Comparison of ENCODE assay signal across 18 mouse cellular contexts in genomic region chr5:76659958-76660635, GRCm38 (mm10). TPM values are rescaled to one million over a fixed set of nuclear protein-coding genes. Genes with fewer than 3 reads are reported as not detected.
DNase-seq lines count a peak whose midpoint lies in the region; ATAC-seq and TF ChIP-seq lines count a peak whose summit lies in the region.
"Had no signal": no experiment of that assay in that cellular context is flagged by ENCODE, and none has a peak within 500 bp of the region (broad histone marks: within the 10 kb centered on the region; RNA-seq: fewer than 3 reads in every experiment).

No protein-coding gene starts in this region.

- H3K4me2 ChIP-seq in forebrain, embryonic 13.5 days, result peak overlapping the region; percentile 78
- no peak overlapping the region for H3K4me2 ChIP-seq in forebrain, embryonic 11.5 days (ENCODE audit: low read depth, low read length, severe bottlenecking)
- H3K4me2 ChIP-seq in CH12.LX (ENCODE audit: insufficient read depth, low read depth, poor library complexity, severe bottlenecking), result no peak overlapping the region
- peak overlapping the region; percentile 91 for H3K4me2 ChIP-seq in hindbrain, embryonic 15.5 days
- H3K4me2 ChIP-seq in midbrain, embryonic 15.5 days, result peak overlapping the region; percentile 67; the same call in 1 of the 2 replicates
- H3K4me2 ChIP-seq in kidney, embryonic 15.5 days, result no peak overlapping the region
- H3K4me2 ChIP-seq: heart, embryonic 11.5 days had no signal

- no peak for TF ChIP-seq POLR2A in CH12.LX (IDR thresholded peaks at IDR 0.05; ENCODE audit: low read depth, low read length)

- no peak for TF ChIP-seq CTCF in CH12.LX (conservative IDR thresholded peaks at IDR 0.05 in 1 of 2, IDR thresholded peaks at IDR 0.05 in 1 of 2; ENCODE audit: low read depth in 2 of 2, low read length in 2 of 2)

- no peaks in the 10 kb centered on the region for H3K27me3 ChIP-seq in forebrain, embryonic 13.5 days
- no peaks in the 10 kb centered on the region for H3K27me3 ChIP-seq in forebrain, embryonic 11.5 days (ENCODE audit: control insufficient read depth, insufficient read depth, low read length)
- no peaks in the 10 kb centered on the region for H3K27me3 ChIP-seq in CH12.LX (replicated peaks)
- no peaks in the 10 kb centered on the region for H3K27me3 ChIP-seq in hindbrain, embryonic 15.5 days
- no peaks in the 10 kb centered on the region for H3K27me3 ChIP-seq in midbrain, embryonic 15.5 days (replicated peaks)
- 0 out of 2 replicates have a peak, but pooled peaks cover 12% of the 10 kb centered on the region for H3K27me3 ChIP-seq in kidney, embryonic 15.5 days

- peaks cover 46% of the 10 kb centered on the region for H3K4me1 ChIP-seq in forebrain, embryonic 13.5 days
- no peaks in the 10 kb centered on the region; the same call in 1 of the 2 replicates for H3K4me1 ChIP-seq in forebrain, embryonic 11.5 days (replicated peaks; ENCODE audit: control insufficient read depth, insufficient read depth, low read length)
- no peaks in the 10 kb centered on the region for H3K4me1 ChIP-seq in CH12.LX (ENCODE audit: control insufficient read depth in 1 of 2, insufficient read depth in 2 of 2)
- peaks cover 42% of the 10 kb centered on the region for H3K4me1 ChIP-seq in hindbrain, embryonic 15.5 days (replicated peaks)
- H3K4me1 ChIP-seq in midbrain, embryonic 15.5 days, result peaks cover 37% of the 10 kb centered on the region
- H3K4me1 ChIP-seq in kidney, embryonic 15.5 days, result peaks cover 24% of the 10 kb centered on the region

- H3K36me3 ChIP-seq in forebrain, embryonic 13.5 days (ENCODE audit: poor library complexity, severe bottlenecking), result no peaks in the 10 kb centered on the region
- H3K36me3 ChIP-seq in forebrain, embryonic 11.5 days (ENCODE audit: control insufficient read depth, insufficient read depth, low read length), result no peaks in the 10 kb centered on the region
- H3K36me3 ChIP-seq in CH12.LX (replicated peaks in 1 of 2; ENCODE audit: control insufficient read depth in 1 of 2, insufficient read depth in 1 of 2, low read length in 1 of 2), result no peaks in the 10 kb centered on the region
- no peaks in the 10 kb centered on the region for H3K36me3 ChIP-seq in hindbrain, embryonic 15.5 days
- H3K36me3 ChIP-seq in midbrain, embryonic 15.5 days (replicated peaks), result no peaks in the 10 kb centered on the region
- H3K36me3 ChIP-seq in kidney, embryonic 15.5 days, result no peaks in the 10 kb centered on the region

- H3K9ac ChIP-seq in forebrain, embryonic 13.5 days, result no peak overlapping the region
- H3K9ac ChIP-seq in forebrain, embryonic 11.5 days (ENCODE audit: low read length), result no peak overlapping the region
- H3K9ac ChIP-seq in CH12.LX (ENCODE audit: insufficient read depth, low read depth), result no peak overlapping the region
- H3K9ac ChIP-seq in hindbrain, embryonic 15.5 days, result no peak overlapping the region
- H3K9ac ChIP-seq in midbrain, embryonic 15.5 days, result no peak overlapping the region
- no peak overlapping the region for H3K9ac ChIP-seq in kidney, embryonic 15.5 days

- 81% methylated on average over 8 of the region's 8 CpGs for WGBS in forebrain, embryonic 13.5 days
- 87% methylated on average over 8 of the region's 8 CpGs for WGBS in forebrain, embryonic 11.5 days
- 68% methylated on average over 8 of the region's 8 CpGs for WGBS in hindbrain, embryonic 15.5 days
- 81% methylated on average over 8 of the region's 8 CpGs for WGBS in midbrain, embryonic 15.5 days
- 72% methylated on average over 8 of the region's 8 CpGs for WGBS in kidney, embryonic 15.5 days

- in situ Hi-C loops in CH12.LX (cut with MboI; ENCODE audit: low pct_ligation_motif_present, low pct_unique_long_range_greater_than_20kb, low sequenced_read_pairs), result no loop called here

- H3K27ac ChIP-seq in forebrain, embryonic 13.5 days, result 0 out of 2 replicates have a peak overlapping the region, but pooled peaks have one; percentile 44
- no peak overlapping the region for H3K27ac ChIP-seq in forebrain, embryonic 11.5 days (ENCODE audit: low read depth, low read length)
- H3K27ac ChIP-seq in CH12.LX (ENCODE audit: insufficient read depth, low read depth), result no peak overlapping the region
- H3K27ac ChIP-seq in hindbrain, embryonic 15.5 days (replicated peaks), result no peak overlapping the region
- no peak overlapping the region for H3K27ac ChIP-seq in midbrain, embryonic 15.5 days
- no peak overlapping the region for H3K27ac ChIP-seq in kidney, embryonic 15.5 days

- H3K9me3 ChIP-seq in forebrain, embryonic 13.5 days (replicated peaks), result no peaks in the 10 kb centered on the region
- H3K9me3 ChIP-seq in forebrain, embryonic 11.5 days (ENCODE audit: control insufficient read depth, low read length), result no peaks in the 10 kb centered on the region
- H3K9me3 ChIP-seq in CH12.LX (replicated peaks; ENCODE audit: low read length), result no peaks in the 10 kb centered on the region
- H3K9me3 ChIP-seq in hindbrain, embryonic 15.5 days, result no peaks in the 10 kb centered on the region
- no peaks in the 10 kb centered on the region for H3K9me3 ChIP-seq in midbrain, embryonic 15.5 days
- H3K9me3 ChIP-seq in kidney, embryonic 15.5 days (replicated peaks), result no peaks in the 10 kb centered on the region

- dilution Hi-C loops in CH12.LX (cut with MboI; ENCODE audit: extremely low pct_ligation_motif_present, extremely low pct_unique_long_range_greater_than_20kb, low sequenced_read_pairs), result no loop called here

- no peak for ATAC-seq in forebrain, embryonic 13.5 days
- ATAC-seq in forebrain, embryonic 11.5 days (replicated peaks; ENCODE audit: low FRiP score), result no peak
- ATAC-seq in hindbrain, embryonic 15.5 days (ENCODE audit: low FRiP score, low read depth), result no peak
- ATAC-seq in midbrain, embryonic 15.5 days (replicated peaks), result no peak
- ATAC-seq in kidney, embryonic 15.5 days (replicated peaks; ENCODE audit: low FRiP score), result no peak

- no peak for TF ChIP-seq RAD21 in CH12.LX (IDR thresholded peaks at IDR 0.05; ENCODE audit: low read depth, low read length)

- TF ChIP-seq EP300 in CH12.LX (IDR thresholded peaks at IDR 0.05; ENCODE audit: low read length), result no peak

- no peak for DNase-seq in forebrain, embryonic 11.5 days (ENCODE audit: low spot score)
- DNase-seq in CH12.LX (ENCODE audit: extremely low read depth), result no peak
- DNase-seq in adrenal gland, postnatal 25 days, result no peak
- DNase-seq in frontal cortex, postnatal 14 days (ENCODE audit: low spot score in 2 of 2), result no peak
- DNase-seq: adrenal gland, adult 2 months; cerebellum, adult 8-10 months; heart, postnatal 36 days; kidney, adult 11 months; kidney, postnatal 36 days; lung, postnatal 36 days; retina, postnatal 1 day; thymus, postnatal 25 days had no signal

- no peaks in the 10 kb centered on the region for H3K79me2 ChIP-seq in CH12.LX (replicated peaks; ENCODE audit: control insufficient read depth, extremely low read depth, insufficient read depth, poor library complexity, severe bottlenecking)

- no peak overlapping the region for H3K4me3 ChIP-seq in forebrain, embryonic 13.5 days
- H3K4me3 ChIP-seq in forebrain, embryonic 11.5 days (ENCODE audit: low read depth, low read length), result no peak overlapping the region
- no peak overlapping the region for H3K4me3 ChIP-seq in CH12.LX (replicated peaks in 1 of 3; ENCODE audit: low read depth in 2 of 3, low read length in 2 of 3, poor library complexity in 1 of 3)
- H3K4me3 ChIP-seq in hindbrain, embryonic 15.5 days, result peak overlapping the region; percentile 98; the same call in 1 of the 2 replicates
- no peak overlapping the region for H3K4me3 ChIP-seq in midbrain, embryonic 15.5 days
- no peak overlapping the region for H3K4me3 ChIP-seq in kidney, embryonic 15.5 days (replicated peaks)
- H3K4me3 ChIP-seq: myocyte had no signal

TF ChIP-seq in CH12.LX, 34 proteins besides CTCF, POLR2A, EP300 and RAD21:
- TF ChIP-seq ZKSCAN1 (IDR thresholded peaks at IDR 0.05; ENCODE audit: borderline replicate concordance, low read depth, low read length), result peak; percentile 48
- no peak for TF ChIP-seq RCOR1 (conservative IDR thresholded peaks at IDR 0.05; ENCODE audit: low read depth, low read length)

RNA-seq across cellular contexts. Expression of gene C530008M17Rik, which starts 3.8 kb away (rescaled TPM):
- polyA plus RNA-seq in forebrain, embryonic 13.5 days (2015; fragmentation: Nextera tagmentation; extraction: Ambion mirVana), result 68.9 and 77.4 TPM in 2 replicates
- 39.8 and 40.6 TPM in 2 replicates for polyA plus RNA-seq in forebrain, embryonic 11.5 days (2014; fragmentation: Nextera tagmentation; extraction: Ambion mirVana)
- total RNA-seq in CH12.LX (2012; rRNA removed), result 0.04 and 0.08 TPM in 2 replicates
- total RNA-seq in CH12.LX (2014; rRNA removed), result not detected in 2 replicates
- 0.42 and 0.44 TPM in 2 replicates for polyA plus RNA-seq in CH12.LX (2012; ENCODE audit: insufficient read length, low read depth)
- polyA plus RNA-seq in hindbrain, embryonic 15.5 days (2015; fragmentation: Nextera tagmentation; extraction: Ambion mirVana), result 68.1 and 76.2 TPM in 2 replicates
- polyA plus RNA-seq in midbrain, embryonic 15.5 days (2015; fragmentation: Nextera tagmentation; extraction: Ambion mirVana), result 71.4 and 79.5 TPM in 2 replicates
- total RNA-seq in adrenal gland, postnatal 25 days (2021), result 25.1 and 27.9 TPM in 2 replicates
- 17.2 and 17.3 TPM in 2 replicates for polyA plus RNA-seq in kidney, embryonic 15.5 days (2015; fragmentation: Nextera tagmentation; extraction: Ambion mirVana)

Comparison
In these comparisons a context has a peak if more than half of its experiments do, and no peak if none do; other contexts are left out.
1. H3K4me2 ChIP-seq: peak in forebrain, embryonic 13.5 days (single experiment), hindbrain, embryonic 15.5 days (single experiment) and midbrain, embryonic 15.5 days (single experiment); none in forebrain, embryonic 11.5 days (single experiment), CH12.LX (single experiment) and kidney, embryonic 15.5 days (single experiment).
2. RNA of gene C530008M17Rik, which starts 3.8 kb away (polyA plus RNA-seq): 71.4 to 79.5 TPM in midbrain, embryonic 15.5 days, 68.9 to 77.4 TPM in forebrain, embryonic 13.5 days, 68.1 to 76.2 TPM in hindbrain, embryonic 15.5 days, 39.8 to 40.6 TPM in forebrain, embryonic 11.5 days and 17.2 to 17.3 TPM in kidney, embryonic 15.5 days; 0.42 to 0.44 TPM in CH12.LX; every median in the first group is over 10 times any median in the second.